15 mouse cellular contexts compared by ENCODE assay signal in the genomic region with DNA sequence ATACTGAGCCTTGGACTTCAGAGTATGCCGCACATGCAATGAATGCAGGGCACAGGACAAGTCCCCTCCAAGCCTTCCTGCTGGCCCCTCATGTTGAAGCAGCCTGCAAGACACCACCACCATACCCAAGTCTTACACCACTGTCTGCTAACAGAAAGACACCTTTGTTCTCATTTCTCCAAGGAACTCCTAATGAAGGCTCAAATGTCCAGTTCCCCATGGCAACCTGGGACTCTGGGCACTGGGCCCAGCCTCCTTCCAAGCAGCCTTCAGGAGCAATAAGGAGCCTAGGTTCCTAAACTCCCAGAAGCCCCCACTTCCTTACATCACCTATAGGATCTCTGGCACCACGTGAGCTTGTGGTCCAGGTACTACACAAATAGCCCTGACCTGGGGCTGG.
DNase-seq lines count a peak whose midpoint lies in the region; ATAC-seq lines count a peak whose summit lies in the region.
"Had no signal": no experiment of that assay in that cellular context is flagged by ENCODE, and none has a peak within 500 bp of the region (broad histone marks: within the 10 kb centered on the region; RNA-seq: fewer than 3 reads in every experiment).

No protein-coding gene starts in this region.

- ATAC-seq in embryonic facial prominence, embryonic 12.5 days (ENCODE audit: insufficient number of reproducible peaks, insufficient read depth, low FRiP score, low TSS enrichment) = peak; percentile 29; the same call in 1 of the 2 replicates
- peak; percentile 3; the same call in 1 of the 2 replicates for ATAC-seq in midbrain, embryonic 13.5 days
- ATAC-seq: intestine, postnatal 0 days had no signal

- H3K27me3 ChIP-seq in embryonic facial prominence, embryonic 12.5 days = no peaks in the 10 kb centered on the region
- H3K27me3 ChIP-seq in hindbrain, embryonic 10.5 days (ENCODE audit: insufficient read depth, poor library complexity, severe bottlenecking) = no peaks in the 10 kb centered on the region
- no peaks in the 10 kb centered on the region for H3K27me3 ChIP-seq in midbrain, embryonic 13.5 days

- no peak overlapping the region for H3K9ac ChIP-seq in embryonic facial prominence, embryonic 12.5 days
- 0 out of 2 replicates have a peak overlapping the region, but pooled peaks have one; percentile 42 for H3K9ac ChIP-seq in midbrain, embryonic 13.5 days (replicated peaks)

- no peaks in the 10 kb centered on the region for H3K9me3 ChIP-seq in embryonic facial prominence, embryonic 12.5 days
- no peaks in the 10 kb centered on the region for H3K9me3 ChIP-seq in hindbrain, embryonic 10.5 days
- H3K9me3 ChIP-seq in midbrain, embryonic 13.5 days = no peaks in the 10 kb centered on the region

- DNase-seq in layer of hippocampus, adult 9-11 months = peak; percentile 32
- no peak for DNase-seq in layer of hippocampus, postnatal 25 days (ENCODE audit: extremely low spot score in 1 of 2, low spot score in 1 of 2)
- no peak for DNase-seq in hindbrain, embryonic 10.5 days (ENCODE audit: low spot score)
- DNase-seq in adrenal gland, postnatal 10 days = no peak
- DNase-seq in gastrocnemius, postnatal 36 days = no peak
- DNase-seq in cerebellum, postnatal 25 days = no peak
- DNase-seq: cerebellum, adult 11 months; heart, adult 18-20 months; lung, postnatal 10 days; spleen, adult 18-20 months; thymus, postnatal 4 days had no signal

- H3K4me2 ChIP-seq in embryonic facial prominence, embryonic 12.5 days (replicated peaks) = peak overlapping the region; percentile 29
- H3K4me2 ChIP-seq in midbrain, embryonic 13.5 days (replicated peaks) = no peak overlapping the region

- intact Hi-C loops in gastrocnemius, postnatal 36 days (cut with DNase I) = no loop called here

- H3K4me3 ChIP-seq in embryonic facial prominence, embryonic 12.5 days = no peak overlapping the region
- H3K4me3 ChIP-seq in hindbrain, embryonic 10.5 days = no peak overlapping the region
- no peak overlapping the region for H3K4me3 ChIP-seq in midbrain, embryonic 13.5 days (replicated peaks)
- H3K4me3 ChIP-seq: left cerebral cortex, adult 2 months had no signal

- WGBS in embryonic facial prominence, embryonic 12.5 days = 44% methylated on average over 2 of the region's 2 CpGs
- WGBS in hindbrain, embryonic 10.5 days = 82% methylated on average over 2 of the region's 2 CpGs
- WGBS in midbrain, embryonic 13.5 days = 78% methylated on average over 2 of the region's 2 CpGs

- no peaks in the 10 kb centered on the region for H3K36me3 ChIP-seq in embryonic facial prominence, embryonic 12.5 days
- H3K36me3 ChIP-seq in hindbrain, embryonic 10.5 days = peaks cover 23% of the 10 kb centered on the region
- H3K36me3 ChIP-seq in midbrain, embryonic 13.5 days = no peaks in the 10 kb centered on the region

- H3K4me1 ChIP-seq in embryonic facial prominence, embryonic 12.5 days = peaks cover 30% of the 10 kb centered on the region
- H3K4me1 ChIP-seq in hindbrain, embryonic 10.5 days (replicated peaks) = peaks cover 60% of the 10 kb centered on the region
- H3K4me1 ChIP-seq in midbrain, embryonic 13.5 days (replicated peaks) = peaks cover 61% of the 10 kb centered on the region

- H3K27ac ChIP-seq in embryonic facial prominence, embryonic 12.5 days = peak overlapping the region; percentile 88
- peak overlapping the region; percentile 83 for H3K27ac ChIP-seq in hindbrain, embryonic 10.5 days
- H3K27ac ChIP-seq in midbrain, embryonic 13.5 days = peak overlapping the region; percentile 76
- H3K27ac ChIP-seq: left cerebral cortex, adult 2 months had no signal
